ENCODE assay signal across 18 mouse cellular contexts in the genomic region with DNA sequence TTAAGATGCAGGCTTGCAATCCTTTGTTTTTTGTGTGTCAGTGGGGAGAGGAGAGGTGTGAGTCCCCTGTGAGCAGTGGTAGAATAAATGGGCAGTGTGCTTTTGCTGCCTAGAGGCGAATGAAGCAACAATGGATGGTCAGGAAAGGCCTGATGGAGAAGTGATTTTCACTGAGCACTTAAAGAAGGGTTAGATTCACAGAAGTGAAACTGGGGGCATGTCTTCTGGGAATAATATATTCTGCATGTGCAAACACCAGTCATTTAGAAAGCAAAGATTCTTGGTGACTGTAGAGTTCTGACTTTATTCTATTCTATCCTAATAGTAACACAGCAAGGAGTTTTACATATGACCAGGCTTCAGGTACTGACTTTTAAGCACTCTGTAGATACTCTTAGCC.
DNase-seq lines count a peak whose midpoint lies in the region; ATAC-seq lines count a peak whose summit lies in the region.
"Had no signal": no experiment of that assay in that cellular context is flagged by ENCODE, and none has a peak within 500 bp of the region (broad histone marks: within the 10 kb centered on the region; RNA-seq: fewer than 3 reads in every experiment).

No protein-coding gene starts in this region.

- H3K27ac ChIP-seq in heart, embryonic 10.5 days, result 0 out of 2 replicates have a peak overlapping the region, but pooled peaks have one; percentile 42
- H3K27ac ChIP-seq: embryonic facial prominence, embryonic 12.5 days; heart, embryonic 15.5 days; hindbrain, embryonic 10.5 days; hindbrain, embryonic 14.5 days; intestine, embryonic 15.5 days had no signal

- peak; percentile 31; the same call in 1 of the 2 replicates for ATAC-seq in common myeloid progenitor, adult 5-6 weeks (replicated peaks; ENCODE audit: low read depth, poor library complexity, severe bottlenecking)
- ATAC-seq: forebrain, embryonic 16.5 days; intestine, embryonic 15.5 days had no signal

- H3K36me3 ChIP-seq in heart, embryonic 10.5 days, result 0 out of 2 replicates have a peak, but pooled peaks cover 2% of the 10 kb centered on the region
- H3K36me3 ChIP-seq in megakaryocyte, embryonic 14.5 days (replicated peaks; ENCODE audit: low read length), result peaks cover 68% of the 10 kb centered on the region
- H3K36me3 ChIP-seq: embryonic facial prominence, embryonic 12.5 days; heart, embryonic 15.5 days; intestine, embryonic 15.5 days had no signal

- intact Hi-C loops in heart, postnatal 14 days (cut with DNase I), result no loop called here
- intact Hi-C loops in gastrocnemius, postnatal 14 days (cut with DNase I; ENCODE audit: low total_unique reads), result loop anchor here (10.0 kb wide), 1 partner anchor 266 kb away; no protein-coding TSS in a partner anchor
- intact Hi-C loops in left cerebral cortex, postnatal 10 days (cut with DNase I), result no loop called here

- H3K27me3 ChIP-seq in heart, embryonic 10.5 days (ENCODE audit: insufficient read depth, poor library complexity, severe bottlenecking), result no peaks in the 10 kb centered on the region
- H3K27me3 ChIP-seq in megakaryocyte, embryonic 14.5 days (replicated peaks), result no peaks in the 10 kb centered on the region
- H3K27me3 ChIP-seq: embryonic facial prominence, embryonic 12.5 days; heart, embryonic 15.5 days; intestine, embryonic 15.5 days had no signal

- WGBS in heart, embryonic 10.5 days, result 85% methylated on average over 1 of the region's 1 CpGs

- peaks cover 17% of the 10 kb centered on the region for H3K4me1 ChIP-seq in heart, embryonic 10.5 days
- peaks cover 73% of the 10 kb centered on the region for H3K4me1 ChIP-seq in megakaryocyte, embryonic 14.5 days
- H3K4me1 ChIP-seq: embryonic facial prominence, embryonic 12.5 days had no signal

- no peak overlapping the region for H3K4me3 ChIP-seq in heart, embryonic 10.5 days
- peak overlapping the region; percentile 62 for H3K4me3 ChIP-seq in megakaryocyte, embryonic 14.5 days (replicated peaks)
- H3K4me3 ChIP-seq: embryonic facial prominence, embryonic 12.5 days; heart, embryonic 15.5 days; hindbrain, embryonic 10.5 days; intestine, embryonic 15.5 days had no signal

- H3K9me3 ChIP-seq in heart, embryonic 10.5 days, result no peaks in the 10 kb centered on the region
- no peaks in the 10 kb centered on the region for H3K9me3 ChIP-seq in megakaryocyte, embryonic 14.5 days
- H3K9me3 ChIP-seq: embryonic facial prominence, embryonic 12.5 days; heart, embryonic 15.5 days; hindbrain, embryonic 10.5 days; intestine, embryonic 15.5 days had no signal

- no peak for DNase-seq in heart, embryonic 10.5 days (ENCODE audit: low spot score)
- DNase-seq in heart, postnatal 14 days, result no peak
- DNase-seq in A20 (ENCODE audit: low read depth, low spot score), result peak; percentile 58
- no peak for DNase-seq in gastrocnemius, postnatal 14 days
- DNase-seq in cerebellum, postnatal 14 days, result no peak
- DNase-seq in left cerebral cortex, postnatal 10 days (ENCODE audit: extremely low spot score in 1 of 2, low spot score in 2 of 2), result no peak
- DNase-seq: cerebellum, adult 11 months; cerebellum, adult 9-11 months; gastrocnemius, postnatal 36 days; heart, adult 18-20 months had no signal
